Mouse (Mus musculus) adrenal gland, postnatal 36 days (tissue): ENCODE measurements around the gene Aldh1l1. TPM values are rescaled to one million over a fixed set of nuclear protein-coding genes. Genes with fewer than 3 reads are reported as not detected.
A peak's percentile ranks its signal among the peaks of the same experiment; 100 is the strongest.

Experiments used
- DNase-seq, 2 experiments: peaks; one replicate each; pipeline ENCODE4 v3.0.0; 2021; ENCODE audit warnings: mixed read lengths in 1 of 2
- total RNA-seq, 2 experiments: library from RNA; stranded (reverse); gene quantifications; 2 replicates each; pipeline ENCODE4 v1.2.3; 2021

Aldh1l1 gene
- total RNA-seq, 2 experiments from 2014 or later = 136 to 172 TPM

- DNase-seq = no peak
These were observed 104.5 kb downstream of the Aldh1l1 start for GRCm38 (mm10) chr6:90590707-90591106.

GRCm38 (mm10) chr6:90594972-90595371, 108.7 kb downstream of the Aldh1l1 start:
- DNase-seq = no peak

- no peak for DNase-seq
These were observed 110.8 kb downstream of the Aldh1l1 start for GRCm38 (mm10) chr6:90597060-90597459.

DNA sequence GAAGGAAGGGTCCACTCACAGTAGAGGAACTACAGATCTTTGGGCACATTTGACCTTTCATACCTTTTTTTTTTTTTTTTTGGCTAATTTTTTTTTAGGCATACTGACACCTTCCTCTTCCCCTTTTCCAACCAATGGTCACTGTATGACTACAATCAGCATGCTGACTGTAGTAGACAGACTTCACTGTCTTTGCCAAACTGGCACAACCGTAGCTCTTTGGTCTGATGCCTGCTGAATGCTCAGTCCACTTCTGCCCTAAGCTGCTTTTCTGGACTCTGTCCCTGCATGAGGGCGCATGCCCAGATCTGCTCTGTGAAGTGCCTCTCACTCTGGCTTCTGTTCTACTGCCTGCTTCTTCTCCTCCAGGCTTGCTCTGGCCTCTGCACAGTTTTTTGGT, 111.4 kb downstream of the Aldh1l1 start:
- peak in 1 of 2 experiments; percentile 58 for DNase-seq

DNA sequence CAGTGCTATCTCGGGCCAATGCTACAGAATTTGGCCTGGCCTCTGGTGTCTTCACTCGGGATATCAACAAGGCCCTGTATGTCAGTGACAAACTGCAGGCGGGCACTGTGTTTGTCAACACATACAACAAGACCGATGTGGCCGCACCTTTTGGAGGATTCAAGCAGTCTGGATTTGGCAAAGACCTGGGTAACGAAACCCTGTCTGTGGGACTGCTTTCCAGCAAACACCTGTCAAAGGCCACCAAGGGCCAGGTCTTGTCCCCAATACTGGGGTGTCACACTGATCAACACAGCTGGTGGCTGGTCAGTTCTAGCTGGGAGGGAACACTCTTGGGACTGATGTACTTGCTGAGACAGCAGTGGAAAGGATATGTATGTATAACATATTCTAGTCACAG, 112.0 kb downstream of the Aldh1l1 start:
- no peak for DNase-seq

DNA sequence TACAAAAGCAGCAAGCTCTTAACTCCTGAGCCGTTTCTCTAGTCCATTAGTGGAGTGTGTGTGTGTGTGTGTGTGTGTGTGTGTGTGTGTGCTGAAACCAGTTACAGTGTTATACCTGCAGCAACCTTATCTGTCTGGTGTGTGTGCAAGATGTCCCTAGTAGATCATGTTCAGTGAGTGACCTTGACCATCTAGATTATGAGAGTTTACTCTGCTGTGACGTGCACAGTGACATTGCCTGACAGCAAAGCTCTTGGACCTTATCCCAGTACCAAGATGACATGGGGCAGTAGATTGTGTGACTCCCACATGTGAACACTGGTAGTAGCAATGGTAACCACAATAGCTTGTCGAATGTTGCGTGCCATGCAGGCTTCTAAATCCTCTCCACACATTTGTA, 114.1 kb downstream of the Aldh1l1 start:
- DNase-seq = peak; percentile 44 to 55

DNA sequence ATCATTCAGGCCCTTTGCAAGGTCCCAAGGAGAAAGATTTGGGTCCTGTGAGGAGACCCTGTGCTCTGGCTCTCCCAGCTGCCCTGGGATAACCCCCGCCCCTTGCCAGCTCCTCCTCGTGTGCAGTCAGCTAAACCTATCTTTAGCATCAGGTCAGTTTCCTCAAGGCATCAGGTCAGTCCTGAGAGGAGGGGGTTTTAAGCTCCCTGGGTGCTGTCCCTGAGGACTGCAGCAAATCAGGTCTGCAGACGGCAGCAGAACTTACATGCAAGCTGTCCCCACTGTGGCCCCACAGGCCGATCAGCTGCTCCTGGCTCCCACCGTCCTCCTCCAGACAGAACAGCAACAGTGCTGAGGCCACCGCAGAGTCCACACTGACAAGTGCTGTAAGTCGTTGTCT, 115.5 kb downstream of the Aldh1l1 start:
- DNase-seq = no peak

GRCm38 (mm10) chr6:90602304-90602703, 116.1 kb downstream of the Aldh1l1 start:
- no peak for DNase-seq

- DNase-seq = peak in 1 of 2 experiments; percentile 32
These were observed 116.9 kb downstream of the Aldh1l1 start for GRCm38 (mm10) chr6:90603126-90603525.

GRCm38 (mm10) chr6:90604130-90604529, 117.9 kb downstream of the Aldh1l1 start:
- DNase-seq = no peak

GRCm38 (mm10) chr6:90604533-90605297, 118.5 kb downstream of the Aldh1l1 start, which contains the start of gene Slc41a3:
TSS of gene Slc41a3 (plus strand) at chr6:90604725.
- peak; percentile 94 to 97 for DNase-seq

- DNase-seq = no peak
These were observed 119.1 kb downstream of the Aldh1l1 start for GRCm38 (mm10) chr6:90605298-90605665.

GRCm38 (mm10) chr6:90606538-90606937, 120.3 kb downstream of the Aldh1l1 start:
- DNase-seq = peak; percentile 65 to 77

DNA sequence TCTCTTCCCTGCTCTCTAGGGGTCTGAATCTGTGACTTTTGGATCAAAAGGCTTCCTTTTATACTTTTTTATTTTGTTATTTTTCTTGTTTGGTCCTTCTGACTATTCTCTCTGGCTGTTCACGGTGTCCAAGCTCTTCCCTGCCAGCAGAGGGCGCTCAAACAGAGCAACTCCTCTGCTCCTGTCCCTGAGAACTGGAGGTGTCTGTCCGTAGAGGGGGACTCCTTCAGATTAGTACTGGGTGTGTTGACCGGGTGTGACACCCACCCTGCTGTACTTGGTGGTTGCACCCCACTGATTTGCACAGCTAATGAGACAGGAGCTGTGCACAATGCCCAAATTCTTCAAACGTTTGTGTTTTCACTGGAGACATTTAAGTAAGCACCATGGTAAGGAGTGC, 121.0 kb downstream of the Aldh1l1 start:
- peak; percentile 72 to 83 for DNase-seq

DNA sequence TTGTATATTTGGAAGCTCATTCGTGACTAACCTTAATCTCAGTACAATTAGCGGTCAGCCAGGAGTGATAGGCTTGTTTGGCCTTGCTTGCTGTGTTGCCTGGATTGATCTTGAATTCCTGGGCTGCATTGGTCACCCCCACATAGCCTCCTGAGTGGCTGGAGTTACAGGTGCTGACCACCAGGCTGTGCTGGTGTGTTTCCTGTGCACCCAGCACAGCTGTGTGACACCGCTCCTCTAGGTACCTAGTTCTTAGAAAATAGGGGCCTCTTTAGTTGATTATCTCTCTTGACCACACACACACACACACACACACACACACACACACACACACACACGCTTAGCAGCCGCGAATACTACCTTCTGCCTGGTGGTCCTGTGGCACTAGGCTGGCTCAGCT, 122.0 kb downstream of the Aldh1l1 start:
- DNase-seq = peak; percentile 53 to 57

DNA sequence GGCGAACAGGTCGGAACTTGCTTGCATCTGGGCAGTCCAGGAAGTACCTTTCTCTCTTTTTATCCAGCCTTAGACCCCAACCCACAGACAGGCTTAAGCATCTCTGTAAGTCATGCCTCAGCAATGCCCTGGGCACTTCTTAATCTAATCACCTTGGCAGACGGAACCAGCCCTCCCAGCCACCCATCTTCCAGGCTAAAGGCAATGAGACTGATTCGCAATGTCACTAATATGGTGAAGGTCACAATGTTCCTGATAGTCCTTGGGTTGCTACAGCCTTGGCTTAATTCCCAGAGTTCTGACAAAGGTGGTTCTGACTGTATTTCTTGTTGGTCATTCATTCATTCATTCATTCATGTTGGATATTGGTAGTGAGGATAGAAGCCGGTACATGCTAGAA, 124.0 kb downstream of the Aldh1l1 start:
- peak; percentile 51 to 57 for DNase-seq

DNA sequence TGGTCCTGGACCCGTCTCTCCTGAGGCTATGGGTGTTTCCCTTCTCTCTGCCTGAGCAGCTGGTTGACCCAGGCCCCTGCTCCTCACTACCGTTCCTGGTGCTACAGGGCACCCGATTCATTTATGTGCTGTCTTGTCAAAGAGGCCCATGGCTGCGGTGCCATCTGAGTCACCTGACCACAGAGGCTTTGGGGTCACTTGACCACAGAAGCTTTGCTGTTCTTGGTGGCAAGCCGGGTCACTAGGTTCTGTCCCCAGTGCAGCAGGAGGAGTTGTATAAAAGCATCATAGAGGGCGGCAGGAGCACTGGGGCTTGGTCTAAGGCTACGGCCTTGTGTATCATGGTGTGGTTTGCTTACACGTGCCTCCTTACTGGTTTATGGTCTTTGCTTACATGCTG, 127.0 kb downstream of the Aldh1l1 start:
- DNase-seq = no peak

DNA sequence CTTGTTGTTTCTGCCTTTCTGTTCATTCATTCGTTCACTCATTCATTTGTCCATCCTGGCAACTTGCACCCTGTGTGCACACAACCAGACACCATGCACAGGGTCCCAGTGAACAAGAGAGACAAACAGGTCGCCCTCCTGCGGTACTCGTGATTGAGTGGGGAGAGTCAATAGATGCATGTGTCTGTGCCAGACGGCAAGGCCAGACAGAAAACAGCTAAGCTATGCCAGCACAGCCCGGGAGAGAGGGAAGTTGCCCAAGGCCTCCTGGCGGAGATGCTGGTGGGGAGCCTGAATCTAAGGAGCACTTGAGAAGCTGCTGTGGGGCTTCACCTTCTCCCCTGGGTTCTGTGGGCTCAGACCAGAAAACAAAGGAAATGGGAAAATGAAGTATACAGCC, 129.1 kb downstream of the Aldh1l1 start:
- peak; percentile 69 to 72 for DNase-seq

GRCm38 (mm10) chr6:90615991-90616390, 129.8 kb downstream of the Aldh1l1 start:
- DNase-seq = peak in 1 of 2 experiments; percentile 27

DNA sequence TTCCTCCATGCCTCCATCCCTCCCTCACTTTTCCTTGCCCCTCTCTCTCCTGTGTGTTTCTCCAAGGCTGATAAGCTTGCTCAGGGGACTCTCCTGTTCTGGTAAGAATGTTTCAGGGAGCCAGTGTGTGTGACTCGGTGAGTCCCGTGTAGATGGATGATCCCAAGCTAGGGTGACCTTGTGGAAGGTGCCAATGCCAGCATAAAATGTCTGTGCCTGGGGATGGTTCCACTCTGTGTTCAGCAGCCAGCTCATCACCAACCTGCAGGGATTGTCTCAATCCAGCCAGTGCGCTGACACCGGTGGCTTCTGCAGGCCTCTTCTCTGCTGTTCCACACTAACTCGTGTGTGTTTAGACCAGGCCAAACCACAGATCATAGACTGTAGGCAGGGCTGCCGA, 130.3 kb downstream of the Aldh1l1 start:
- peak; percentile 48 to 53 for DNase-seq

DNA sequence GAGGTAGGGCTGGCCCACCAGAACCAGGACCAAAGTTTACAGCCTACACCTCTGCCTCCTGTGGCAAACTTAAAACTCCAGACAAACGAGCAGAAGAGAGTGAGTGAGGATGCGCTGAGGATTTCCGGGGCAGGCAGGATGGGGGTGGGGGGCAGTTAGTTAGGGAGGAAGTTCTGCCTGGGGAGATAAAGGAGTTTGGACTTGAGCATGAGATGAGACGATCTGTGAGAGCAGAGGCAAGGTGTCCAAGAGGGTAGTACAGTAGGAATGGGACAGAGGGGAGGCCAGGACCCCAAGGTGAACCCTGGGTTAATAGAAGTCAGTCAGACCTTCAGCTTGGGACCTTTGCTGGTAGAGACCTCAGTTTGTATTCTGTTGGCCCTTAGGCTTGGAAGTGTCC, 132.0 kb downstream of the Aldh1l1 start:
- no peak for DNase-seq

- peak; percentile 70 to 73 for DNase-seq
These were observed 132.8 kb downstream of the Aldh1l1 start for GRCm38 (mm10) chr6:90618821-90619636.

GRCm38 (mm10) chr6:90619936-90620335, 133.7 kb downstream of the Aldh1l1 start:
- no peak for DNase-seq
